Mouse (Mus musculus) forebrain, postnatal 0 days (tissue): ENCODE data around the gene Dock3. TPM values are rescaled to one million over a fixed set of nuclear protein-coding genes. Genes with fewer than 3 reads are reported as not detected.

Source experiments
- ATAC-seq: fragments of 200-750 bp; cut with Nextera tagmentation; 2 replicates; pipeline ENCODE4 v1.8.0; 2017; ENCODE audit warnings: mild to moderate bottlenecking, moderate library complexity
- DNase-seq: peaks from one replicate; pipeline ENCODE4 v3.0.0-alpha.2; 2015
- H3K27ac ChIP-seq: fragments of 300-500 bp; sonication (generic); 2 replicates; pipeline ENCODE4 v1.5.1; 2014; ENCODE audit warnings: low read depth, mild to moderate bottlenecking, antibody characterized with exemption, low read length, moderate library complexity, mixed read lengths
- H3K27me3 ChIP-seq: fragments of 300-500 bp; sonication (generic); 2 replicates; pipeline ENCODE4 v1.6.1; 2014; ENCODE audit warnings: mild to moderate bottlenecking, low read length, mixed read lengths; ENCODE audit not compliant: insufficient read depth
- H3K36me3 ChIP-seq: fragments of 300-500 bp; sonication (generic); 2 replicates; pipeline ENCODE4 v1.6.1; 2014; ENCODE audit warnings: mild to moderate bottlenecking, moderate library complexity; ENCODE audit not compliant: insufficient read depth
- H3K4me1 ChIP-seq: fragments of 300-500 bp; sonication (generic); 2 replicates; pipeline ENCODE4 v1.6.1; 2014; ENCODE audit warnings: antibody characterized with exemption; ENCODE audit not compliant: insufficient read depth
- H3K4me2 ChIP-seq: fragments of 300-500 bp; sonication (generic); 2 replicates; pipeline ENCODE4 v1.6.1; 2014; ENCODE audit warnings: low read depth, mild to moderate bottlenecking, moderate library complexity
- H3K4me3 ChIP-seq: fragments of 300-500 bp; sonication (generic); 2 replicates; pipeline ENCODE4 v1.5.1; 2014; ENCODE audit warnings: low read depth, low read length, mixed read lengths
- H3K9ac ChIP-seq: fragments of 300-500 bp; sonication (generic); 2 replicates; pipeline ENCODE4 v1.6.1; 2014; ENCODE audit warnings: mild to moderate bottlenecking
- H3K9me3 ChIP-seq: fragments of 300-500 bp; sonication (generic); 2 replicates; pipeline ENCODE4 v1.6.1; 2016; ENCODE audit warnings: low read length
- CTCF ChIP-seq: sonication (generic); IDR thresholded peaks from 2 replicates; pipeline ENCODE4 v1.5.1; 2016; ENCODE audit warnings: antibody characterized with exemption, control low read depth, low read depth
- WGBS: fragments of 180-500 bp; shearing (Covaris S2); extraction: QIAGEN DNeasy Blood & Tissue Kit; methylation state at CpG from one replicate; pipeline ENCODE4 v1.1.7; 2014; 5-methylcytosine and 5-hydroxymethylcytosine counted together
- polyA plus RNA-seq: library from polyadenylated mRNA; unstranded; fragments of >200 nt; fragmentation: Nextera tagmentation; extraction: Ambion mirVana; gene quantifications from 2 replicates; pipeline ENCODE4 v1.2.1, GENCODE M21; 2015
- total RNA-seq: library from RNA; depleted of rRNA; stranded (reverse); fragments of >200 nt; gene quantifications from 2 replicates; pipeline ENCODE4 v1.2.3, GENCODE M21; 2014

The Dock3 gene
- total and polyA plus RNA-seq, 2 experiments from 2014 or later: 21.3 to 53.7 TPM

- TF ChIP-seq CTCF: no peak
- no peak for DNase-seq
- no peak overlapping the region for H3K9ac ChIP-seq
- no peaks in the 10 kb centered on the region for H3K27me3 ChIP-seq
- no peaks in the 10 kb centered on the region for H3K9me3 ChIP-seq
- no peak overlapping the region for H3K4me2 ChIP-seq
- peaks cover 31% of the 10 kb centered on the region for H3K36me3 ChIP-seq
- no peak overlapping the region for H3K4me3 ChIP-seq
- no peaks in the 10 kb centered on the region for H3K4me1 ChIP-seq
- ATAC-seq: no peak
- WGBS: 96% methylated on average over 1 of the region's 1 CpGs
- H3K27ac ChIP-seq: no peak overlapping the region
These were observed 296.7 kb downstream of the Dock3 start for GRCm38 (mm10) chr9:106934998-106935397.

DNA sequence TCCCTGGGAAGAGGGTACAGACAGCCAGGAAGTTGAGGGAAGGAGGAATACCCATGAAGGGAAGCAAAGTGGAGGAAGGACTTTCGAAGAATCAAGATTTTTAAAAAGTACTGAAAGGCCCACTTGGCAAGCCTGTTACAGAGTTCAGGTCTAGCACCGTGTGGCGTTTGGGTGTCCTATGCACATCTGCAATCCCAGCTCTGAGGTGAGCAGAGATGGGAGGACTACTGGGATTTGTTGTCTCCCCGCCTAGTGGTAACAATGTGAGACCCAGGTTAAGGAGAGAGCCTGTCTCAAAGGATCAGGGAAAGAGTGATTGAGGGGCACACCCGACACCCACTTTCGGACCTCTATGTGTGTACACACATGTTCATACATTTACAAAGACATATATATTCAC, 316.8 kb downstream of the Dock3 start:
- Histone ChIP-seq H3K4me3 (no peak overlapping the region), H3K4me1 (no peaks in the 10 kb centered on the region), H3K36me3 (peaks cover 28% of the 10 kb centered on the region), H3K4me2 (no peak overlapping the region), H3K27me3 (no peaks in the 10 kb centered on the region), H3K9ac (no peak overlapping the region), H3K9me3 (no peaks in the 10 kb centered on the region), H3K27ac (no peak overlapping the region)
- DNase-seq (no peak), ATAC-seq (no peak)
- 87% methylated on average over 6 of the region's 6 CpGs for WGBS
- TF ChIP-seq CTCF: no peak

- TF ChIP-seq CTCF: no peak
- Histone ChIP-seq H3K9me3 (no peaks in the 10 kb centered on the region), H3K27ac (no peak overlapping the region), H3K4me2 (no peak overlapping the region), H3K9ac (no peak overlapping the region), H3K4me1 (no peaks in the 10 kb centered on the region), H3K4me3 (no peak overlapping the region), H3K36me3 (peaks cover 28% of the 10 kb centered on the region), H3K27me3 (no peaks in the 10 kb centered on the region)
- DNase-seq (no peak), ATAC-seq (no peak)
- 14% methylated on average over 1 of the region's 1 CpGs for WGBS
These were observed 317.9 kb downstream of the Dock3 start for GRCm38 (mm10) chr9:106913759-106914158.

- H3K36me3 ChIP-seq: peaks cover 38% of the 10 kb centered on the region
- no peak overlapping the region for H3K9ac ChIP-seq
- no peaks in the 10 kb centered on the region for H3K27me3 ChIP-seq
- DNase-seq (no peak), ATAC-seq (no peak)
- no peaks in the 10 kb centered on the region for H3K4me1 ChIP-seq
- H3K27ac ChIP-seq: no peak overlapping the region
- H3K4me2 ChIP-seq: no peak overlapping the region
- WGBS: 84% methylated on average over 1 of the region's 1 CpGs
- H3K4me3 ChIP-seq: no peak overlapping the region
- no peak for TF ChIP-seq CTCF
- no peaks in the 10 kb centered on the region for H3K9me3 ChIP-seq
These were observed 320.1 kb downstream of the Dock3 start for GRCm38 (mm10) chr9:106911624-106912023.

GRCm38 (mm10) chr9:106908715-106909114, 323.0 kb downstream of the Dock3 start:
- Histone ChIP-seq H3K9me3 (no peaks in the 10 kb centered on the region), H3K27me3 (no peaks in the 10 kb centered on the region), H3K4me1 (no peaks in the 10 kb centered on the region), H3K4me3 (no peak overlapping the region), H3K4me2 (no peak overlapping the region), H3K9ac (no peak overlapping the region), H3K36me3 (peaks cover 36% of the 10 kb centered on the region), H3K27ac (no peak overlapping the region)
- 57% methylated on average over 5 of the region's 5 CpGs for WGBS
- TF ChIP-seq CTCF: no peak
- ATAC-seq: no peak
- no peak for DNase-seq

GRCm38 (mm10) chr9:106908174-106908573, 323.5 kb downstream of the Dock3 start:
- H3K9ac ChIP-seq: no peak overlapping the region
- H3K27ac ChIP-seq: no peak overlapping the region
- DNase-seq: no peak
- ATAC-seq: no peak
- H3K4me3 ChIP-seq: no peak overlapping the region
- H3K4me2 ChIP-seq: no peak overlapping the region
- no peak for TF ChIP-seq CTCF
- H3K36me3 ChIP-seq: peaks cover 36% of the 10 kb centered on the region
- H3K9me3 ChIP-seq: no peaks in the 10 kb centered on the region
- H3K27me3 ChIP-seq: no peaks in the 10 kb centered on the region
- H3K4me1 ChIP-seq: no peaks in the 10 kb centered on the region
- 80% methylated on average over 3 of the region's 3 CpGs for WGBS

- Histone ChIP-seq H3K9ac (no peak overlapping the region), H3K9me3 (no peaks in the 10 kb centered on the region), H3K4me3 (no peak overlapping the region), H3K4me1 (no peaks in the 10 kb centered on the region), H3K36me3 (peaks cover 34% of the 10 kb centered on the region), H3K4me2 (no peak overlapping the region), H3K27ac (no peak overlapping the region), H3K27me3 (no peaks in the 10 kb centered on the region)
- 87% methylated on average over 8 of the region's 8 CpGs for WGBS
- TF ChIP-seq CTCF: no peak
- DNase-seq (no peak), ATAC-seq (no peak)
These were observed 325.1 kb downstream of the Dock3 start for GRCm38 (mm10) chr9:106906597-106906996.

DNA sequence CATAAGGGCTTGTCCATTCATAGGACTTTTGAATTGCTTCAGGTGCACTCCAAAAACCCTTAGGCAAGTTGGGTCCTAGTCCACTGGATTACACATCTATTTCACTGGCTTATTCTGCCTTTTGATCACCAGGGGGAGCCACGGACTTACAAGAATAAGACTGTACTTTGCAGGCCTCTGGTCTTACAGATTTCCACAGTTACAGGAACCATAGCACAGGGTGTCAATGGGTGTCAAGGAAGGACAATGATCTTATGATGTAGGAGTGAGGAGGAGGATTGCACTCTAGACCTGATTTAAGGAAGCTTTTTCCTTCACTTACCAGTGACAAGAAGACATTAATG, 327.9 kb downstream of the Dock3 start:
- peaks cover 53% of the 10 kb centered on the region for H3K36me3 ChIP-seq
- TF ChIP-seq CTCF: peak; percentile 77
- WGBS: 13% methylated on average over 1 of the region's 1 CpGs
- no peaks in the 10 kb centered on the region for H3K9me3 ChIP-seq
- peak; percentile 67 for ATAC-seq
- no peak overlapping the region for H3K4me2 ChIP-seq
- H3K4me1 ChIP-seq: no peaks in the 10 kb centered on the region
- no peaks in the 10 kb centered on the region for H3K27me3 ChIP-seq
- no peak overlapping the region for H3K4me3 ChIP-seq
- no peak overlapping the region for H3K9ac ChIP-seq
- DNase-seq: peak; percentile 77
- no peak overlapping the region for H3K27ac ChIP-seq
